Mouse (Mus musculus) cerebellum, adult 2 months (tissue): Measurements from ENCODE around the gene Efna3. TPM values are rescaled to one million over a fixed set of nuclear protein-coding genes. Genes with fewer than 3 reads are reported as not detected.

ENCODE experiments used
- DNase-seq, 2 experiments: peaks; one replicate each; pipeline ENCODE4 v3.0.0; 2021
- H3K27ac ChIP-seq: fragments of 200-500 bp; 2 replicates; pipeline ENCODE4 v1.5.1; 2012; ENCODE audit warnings: low read length, control low read depth, inconsistent platforms; ENCODE audit not compliant: insufficient read depth
- H3K27me3 ChIP-seq: fragments of 200-500 bp; 2 replicates; pipeline ENCODE4 v1.6.1; 2012; ENCODE audit warnings: inconsistent platforms, mild to moderate bottlenecking, low read length, moderate library complexity; ENCODE audit not compliant: control insufficient read depth, insufficient read depth
- H3K4me1 ChIP-seq: fragments of 200-500 bp; 2 replicates; pipeline ENCODE4 v1.6.1; 2011; ENCODE audit warnings: low read length; ENCODE audit not compliant: control insufficient read depth, insufficient read depth
- H3K4me3 ChIP-seq: fragments of 200-500 bp; replicated peaks from 2 replicates; pipeline ENCODE3; 2011; ENCODE audit warnings: mild to moderate bottlenecking, low read depth, low read length, control low read depth; ENCODE audit not compliant: insufficient read depth
- CTCF ChIP-seq: fragments of 200-500 bp; IDR thresholded peaks from 2 replicates; pipeline ENCODE4 v1.5.1; 2011; ENCODE audit warnings: low read depth, mild to moderate bottlenecking, control low read depth, low read length, moderate library complexity, borderline replicate concordance; ENCODE audit not compliant: insufficient read depth
- POLR2A ChIP-seq: fragments of 200-500 bp; IDR thresholded peaks from 2 replicates; pipeline ENCODE4 v1.6.1; 2011; ENCODE audit warnings: low read length, control low read depth, borderline replicate concordance; ENCODE audit not compliant: insufficient read depth
- WGBS: fragments of 180-500 bp; shearing (Covaris S2); methylation state at CpG from one replicate; pipeline ENCODE4 v1.1.7; 2018; 5-methylcytosine and 5-hydroxymethylcytosine counted together
- polyA plus RNA-seq: library from polyadenylated mRNA; depleted of rRNA; stranded (reverse); fragments of >200 nt; gene quantifications from 2 replicates; pipeline ENCODE4 v1.2.3, GENCODE M21; 2012

The Efna3 gene
- polyA plus RNA-seq, 1 experiment, result 37.0 TPM

DNA sequence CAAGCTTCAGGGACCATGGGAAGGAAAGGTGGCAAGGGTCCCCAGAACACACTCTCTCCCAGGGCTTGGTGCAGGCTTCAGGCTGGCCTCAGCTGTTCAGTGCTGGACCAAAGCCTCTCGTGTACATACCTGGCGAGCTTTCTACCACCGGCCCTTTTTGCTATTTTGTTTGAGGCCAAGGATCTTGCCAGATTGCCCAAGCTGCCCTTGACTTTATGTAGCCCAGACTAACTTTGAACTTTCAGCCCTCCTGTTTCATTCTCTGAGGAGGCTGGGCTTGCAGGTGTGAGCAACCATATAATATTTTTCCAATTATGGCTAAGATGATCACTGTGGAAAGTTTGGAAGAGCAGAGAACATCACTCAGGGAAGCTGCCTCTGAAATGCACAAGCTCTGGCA lies 38.5 kb downstream of the Efna3 start:
- H3K4me3 ChIP-seq, result no peak overlapping the region
- H3K27ac ChIP-seq, result no peak overlapping the region
- TF ChIP-seq CTCF, result no peak
- no peak for TF ChIP-seq POLR2A
- no peaks in the 10 kb centered on the region for H3K4me1 ChIP-seq
- H3K27me3 ChIP-seq, result no peaks in the 10 kb centered on the region
- DNase-seq, result no peak
- WGBS, result 74% methylated on average over 3 of the region's 3 CpGs

GRCm38 (mm10) chr3:89282291-89282643 lies 40.5 kb downstream of the Efna3 start:
- no peak for TF ChIP-seq POLR2A
- TF ChIP-seq CTCF, result no peak
- no peak for DNase-seq

DNA sequence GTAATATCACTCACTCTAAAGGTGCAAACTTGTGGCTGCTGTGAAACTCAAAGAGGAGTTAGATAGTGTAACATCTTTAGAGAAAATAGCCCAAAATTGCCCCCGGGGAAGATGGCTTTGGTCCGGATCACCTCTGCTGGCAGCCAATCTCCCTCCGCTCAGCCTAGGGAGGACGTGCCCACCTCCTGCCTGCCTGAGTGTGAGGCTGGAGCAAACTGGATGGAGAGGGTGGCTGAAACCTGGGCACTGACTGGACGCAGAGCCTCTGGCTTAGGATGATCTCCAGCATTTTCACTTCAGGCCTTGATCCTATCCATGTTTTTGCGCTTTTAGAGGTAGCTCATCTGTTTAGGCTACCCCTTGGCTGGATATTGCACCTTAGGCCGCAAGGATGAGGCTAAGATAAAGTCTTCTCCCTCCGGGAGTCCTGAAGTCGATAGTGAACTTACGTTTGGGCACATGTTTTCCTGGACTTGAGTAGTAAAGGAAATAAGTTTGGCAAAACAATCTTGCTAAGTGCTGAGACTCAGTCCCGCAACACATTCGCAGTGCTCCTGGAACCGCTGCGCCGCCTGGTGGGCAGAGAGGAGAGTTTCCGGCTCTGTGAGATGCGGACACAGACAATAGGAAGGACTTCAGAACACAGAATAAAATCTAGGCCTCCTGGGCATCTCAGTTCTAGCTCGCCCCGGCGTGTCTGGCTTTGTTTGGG lies 41.0 kb downstream of the Efna3 start:
- 14% methylated on average over 20 of the region's 20 CpGs for WGBS
- Histone ChIP-seq H3K4me1 (peaks cover 8% of the 10 kb centered on the region), H3K27ac (no peak overlapping the region), H3K27me3 (no peaks in the 10 kb centered on the region), H3K4me3 (no peak overlapping the region)
- TF ChIP-seq CTCF, result peak; percentile 95
- TF ChIP-seq POLR2A, result no peak
- DNase-seq, result peak; percentile 83 to 86

More at GRCm38 (mm10) chr3:89282291-89282643, 40.5 kb downstream of the Efna3 start:
- no peaks in the 10 kb centered on the region for H3K27me3 ChIP-seq
- H3K4me1 ChIP-seq, result peaks cover 8% of the 10 kb centered on the region
- WGBS, result 23% methylated on average over 4 of the region's 4 CpGs
- no peak overlapping the region for H3K27ac ChIP-seq
- H3K4me3 ChIP-seq, result no peak overlapping the region

GRCm38 (mm10) chr3:89280606-89281511 lies 41.9 kb downstream of the Efna3 start, which contains the start of gene Efna1:
Gene Efna1, minus strand, starts transcription at chr3:89281142.
- Histone ChIP-seq H3K27me3 (no peaks in the 10 kb centered on the region), H3K4me3 (peak within 1 kb of the TSS; percentile 92), H3K27ac (peak within 1 kb of the TSS; percentile 9; the same call in 1 of the 2 replicates), H3K4me1 (peaks cover 8% of the 10 kb centered on the region)
- WGBS, result under 1% methylated on average over 52 of the region's 52 CpGs
- TF ChIP-seq POLR2A (no peak), CTCF (no peak)
- DNase-seq, result peak; percentile 51 to 62

- TF ChIP-seq POLR2A (no peak), CTCF (no peak)
- Histone ChIP-seq H3K4me3 (peak overlapping the region; percentile 92), H3K27ac (peak overlapping the region; percentile 84; the same call in 1 of the 2 replicates), H3K4me1 (peaks cover 8% of the 10 kb centered on the region), H3K27me3 (no peaks in the 10 kb centered on the region)
- peak in 1 of 2 experiments; percentile 45 for DNase-seq
- WGBS, result under 1% methylated on average over 29 of the region's 29 CpGs
Observed at GRCm38 (mm10) chr3:89280050-89280605, 42.6 kb downstream of the Efna3 start.

GRCm38 (mm10) chr3:89279153-89279890 lies 43.4 kb downstream of the Efna3 start:
- peak; percentile 90 for DNase-seq
- Histone ChIP-seq H3K4me3 (peak overlapping the region; percentile 92), H3K4me1 (peaks cover 8% of the 10 kb centered on the region), H3K27ac (peak overlapping the region; percentile 85), H3K27me3 (no peaks in the 10 kb centered on the region)
- peak; percentile 83; the same call in 1 of the 2 replicates for TF ChIP-seq POLR2A
- no peak for TF ChIP-seq CTCF
- WGBS, result 1% methylated on average over 35 of the region's 35 CpGs

- 33% methylated on average over 8 of the region's 8 CpGs for WGBS
- no peak for TF ChIP-seq POLR2A
- no peak for TF ChIP-seq CTCF
- Histone ChIP-seq H3K27ac (0 out of 2 replicates have a peak overlapping the region, but pooled peaks have one; percentile 85), H3K27me3 (no peaks in the 10 kb centered on the region), H3K4me3 (peak overlapping the region; percentile 92), H3K4me1 (peaks cover 8% of the 10 kb centered on the region)
- DNase-seq, result peak; percentile 12 to 26
Observed at GRCm38 (mm10) chr3:89278643-89279042, 44.1 kb downstream of the Efna3 start.
